Mouse (Mus musculus): ENCODE measurements around the gene Stxbp2.

Gene Stxbp2

GRCm38 (mm10) chr8:3631478-3631875 lies 722 bp downstream of the Stxbp2 start:
- DNase-seq (ENCODE audit: low read depth, low spot score) = no peak

- no peak for DNase-seq (ENCODE audit: low read depth, low spot score)
Measured at GRCm38 (mm10) chr8:3645804-3646203, 15.0 kb downstream of the Stxbp2 start.

- no peak for DNase-seq (ENCODE audit: low read depth, low spot score)
Measured at GRCm38 (mm10) chr8:3646824-3647531, 16.2 kb downstream of the Stxbp2 start.

- DNase-seq (ENCODE audit: low read depth, low spot score) = no peak
Measured at GRCm38 (mm10) chr8:3647561-3647960, 16.8 kb downstream of the Stxbp2 start.

GRCm38 (mm10) chr8:3648268-3648667 lies 17.5 kb downstream of the Stxbp2 start:
- no peak for DNase-seq (ENCODE audit: low read depth, low spot score)

- DNase-seq (ENCODE audit: low read depth, low spot score) = peak; percentile 35
Measured at GRCm38 (mm10) chr8:3648990-3649389, 18.2 kb downstream of the Stxbp2 start.

- no peak for DNase-seq (ENCODE audit: low read depth, low spot score)
Measured at GRCm38 (mm10) chr8:3652845-3653244, 22.1 kb downstream of the Stxbp2 start.

GRCm38 (mm10) chr8:3654726-3655508 lies 24.2 kb downstream of the Stxbp2 start:
- DNase-seq (ENCODE audit: low read depth, low spot score) = no peak

GRCm38 (mm10) chr8:3655526-3655925 lies 24.8 kb downstream of the Stxbp2 start, which contains the start of gene Retn:
Gene Retn (plus strand): TSS chr8:3655770.
- DNase-seq (ENCODE audit: low read depth, low spot score) = no peak

- DNase-seq (ENCODE audit: low read depth, low spot score) = peak; percentile 27
Measured at GRCm38 (mm10) chr8:3656725-3657381, 26.1 kb downstream of the Stxbp2 start.

- DNase-seq (ENCODE audit: low read depth, low spot score) = no peak
Measured at GRCm38 (mm10) chr8:3660889-3661288, 30.1 kb downstream of the Stxbp2 start.

GRCm38 (mm10) chr8:3664405-3664804 lies 33.6 kb downstream of the Stxbp2 start:
- DNase-seq (ENCODE audit: low read depth, low spot score) = no peak

GRCm38 (mm10) chr8:3665507-3665906 lies 34.8 kb downstream of the Stxbp2 start, which contains the start of gene Mcemp1:
Gene Mcemp1 (plus strand): TSS chr8:3665754.
- DNase-seq (ENCODE audit: low read depth, low spot score) = no peak

- DNase-seq (ENCODE audit: low read depth, low spot score) = no peak
Measured at GRCm38 (mm10) chr8:3670388-3670787, 39.6 kb downstream of the Stxbp2 start.

- peak; percentile 85 for DNase-seq (ENCODE audit: low read depth, low spot score)
Measured at GRCm38 (mm10) chr8:3671980-3672491, 41.3 kb downstream of the Stxbp2 start, which contains the start of gene Fcor. Gene Fcor (minus strand): TSS chr8:3672362.

GRCm38 (mm10) chr8:3674671-3675070 lies 43.9 kb downstream of the Stxbp2 start:
- no peak for DNase-seq (ENCODE audit: low read depth, low spot score)

- DNase-seq (ENCODE audit: low read depth, low spot score) = peak; percentile 91
Measured at GRCm38 (mm10) chr8:3676131-3676992, 45.6 kb downstream of the Stxbp2 start, which contains the start of gene Trappc5. Gene Trappc5 (plus strand): TSS chr8:3676299.

GRCm38 (mm10) chr8:3676993-3677579 lies 46.3 kb downstream of the Stxbp2 start:
- DNase-seq (ENCODE audit: low read depth, low spot score) = no peak

GRCm38 (mm10) chr8:3678831-3679230 lies 48.1 kb downstream of the Stxbp2 start:
- DNase-seq (ENCODE audit: low read depth, low spot score) = no peak

- DNase-seq (ENCODE audit: low read depth, low spot score) = no peak
Measured at GRCm38 (mm10) chr8:3679236-3679635, 48.5 kb downstream of the Stxbp2 start.

GRCm38 (mm10) chr8:3679656-3680055 lies 48.9 kb downstream of the Stxbp2 start:
- no peak for DNase-seq (ENCODE audit: low read depth, low spot score)
